Mouse (Mus musculus) embryonic facial prominence, embryonic 11.5 days (tissue): ENCODE measurements around the gene Bmp2k. TPM values are rescaled to one million over a fixed set of nuclear protein-coding genes. Genes with fewer than 3 reads are reported as not detected.

Experiments
- ATAC-seq: fragments of 200-750 bp; cut with Nextera tagmentation; replicated peaks from 2 replicates; pipeline ENCODE4 v1.8.0; 2017; ENCODE audit warnings: low read depth; ENCODE audit not compliant: insufficient number of reproducible peaks, low FRiP score, low TSS enrichment
- DNase-seq: peaks from one replicate; pipeline ENCODE4 v3.0.0-alpha.2; 2015; ENCODE audit warnings: low spot score
- H3K27ac ChIP-seq: fragments of 300-500 bp; sonication (generic); replicated peaks from 2 replicates; pipeline ENCODE4 v1.5.1; 2014; ENCODE audit warnings: mild to moderate bottlenecking, low read depth, low read length, control low read depth
- H3K27me3 ChIP-seq: fragments of 300-500 bp; sonication (generic); 2 replicates; pipeline ENCODE4 v1.6.1; 2014; ENCODE audit warnings: mild to moderate bottlenecking, low read length, moderate library complexity, mixed read lengths; ENCODE audit not compliant: control insufficient read depth, insufficient read depth
- H3K36me3 ChIP-seq: fragments of 300-500 bp; sonication (generic); replicated peaks from 2 replicates; pipeline ENCODE4 v1.6.1; 2014; ENCODE audit warnings: low read depth, mild to moderate bottlenecking, low read length, moderate library complexity, mixed read lengths; ENCODE audit not compliant: control insufficient read depth, insufficient read depth
- H3K4me1 ChIP-seq: fragments of 300-500 bp; sonication (generic); 2 replicates; pipeline ENCODE4 v1.6.1; 2014; ENCODE audit warnings: low read length, mixed read lengths; ENCODE audit not compliant: control insufficient read depth, insufficient read depth
- H3K4me2 ChIP-seq: fragments of 300-500 bp; sonication (generic); 2 replicates; pipeline ENCODE4 v1.6.1; 2014; ENCODE audit warnings: low read depth, mild to moderate bottlenecking, control low read depth, low read length, moderate library complexity
- H3K4me3 ChIP-seq: fragments of 300-500 bp; sonication (generic); 2 replicates; pipeline ENCODE4 v1.5.1; 2014; ENCODE audit warnings: low read depth, low read length, control low read depth
- H3K9ac ChIP-seq: fragments of 300-500 bp; sonication (generic); replicated peaks from 2 replicates; pipeline ENCODE4 v1.6.1; 2014; ENCODE audit warnings: mild to moderate bottlenecking, control low read depth, low read length
- H3K9me3 ChIP-seq: fragments of 300-500 bp; sonication (generic); replicated peaks from 2 replicates; pipeline ENCODE4 v1.6.1; 2016; ENCODE audit warnings: mild to moderate bottlenecking, low read length, inconsistent platforms, mixed read lengths; ENCODE audit not compliant: control insufficient read depth
- WGBS: fragments of 180-500 bp; shearing (Covaris S2); extraction: QIAGEN DNeasy Blood & Tissue Kit; methylation state at CpG from one replicate; pipeline ENCODE4 v1.1.7; 2014; 5-methylcytosine and 5-hydroxymethylcytosine counted together
- polyA plus RNA-seq: library from polyadenylated mRNA; unstranded; fragments of >200 nt; fragmentation: Nextera tagmentation; extraction: Ambion mirVana; gene quantifications from 2 replicates; pipeline ENCODE4 v1.2.1, GENCODE M21; 2014

The Bmp2k gene
- polyA plus RNA-seq, 1 experiment from 2014 or later: 11.1 TPM

GRCm38 (mm10) chr5:97055511-97056068, 58.1 kb downstream of the Bmp2k start:
- no peak overlapping the region for H3K9ac ChIP-seq
- no peaks in the 10 kb centered on the region for H3K4me1 ChIP-seq
- H3K4me3 ChIP-seq: no peak overlapping the region
- ATAC-seq (no peak), DNase-seq (peak; percentile 83)
- no peaks in the 10 kb centered on the region for H3K36me3 ChIP-seq
- H3K9me3 ChIP-seq: no peaks in the 10 kb centered on the region
- 15% methylated on average over 1 of the region's 1 CpGs for WGBS
- no peak overlapping the region for H3K4me2 ChIP-seq
- H3K27me3 ChIP-seq: no peaks in the 10 kb centered on the region
- no peak overlapping the region for H3K27ac ChIP-seq

- H3K4me3 ChIP-seq: no peak overlapping the region
- no peaks in the 10 kb centered on the region for H3K9me3 ChIP-seq
- H3K4me1 ChIP-seq: no peaks in the 10 kb centered on the region
- no peaks in the 10 kb centered on the region for H3K27me3 ChIP-seq
- H3K36me3 ChIP-seq: no peaks in the 10 kb centered on the region
- no peak overlapping the region for H3K27ac ChIP-seq
- no peak for ATAC-seq
- DNase-seq: no peak
- H3K4me2 ChIP-seq: no peak overlapping the region
- H3K9ac ChIP-seq: no peak overlapping the region
- WGBS: 84% methylated on average over 3 of the region's 3 CpGs
Measured at GRCm38 (mm10) chr5:97056359-97056758, 58.9 kb downstream of the Bmp2k start.

- DNase-seq (no peak), ATAC-seq (no peak)
- Histone ChIP-seq H3K4me2 (no peak overlapping the region), H3K4me1 (no peaks in the 10 kb centered on the region), H3K4me3 (no peak overlapping the region), H3K27me3 (no peaks in the 10 kb centered on the region), H3K36me3 (no peaks in the 10 kb centered on the region), H3K9me3 (no peaks in the 10 kb centered on the region), H3K27ac (no peak overlapping the region), H3K9ac (no peak overlapping the region)
- 83% methylated on average over 12 of the region's 12 CpGs for WGBS
Measured at GRCm38 (mm10) chr5:97056791-97057450, 59.4 kb downstream of the Bmp2k start.

GRCm38 (mm10) chr5:97060864-97061263, 63.4 kb downstream of the Bmp2k start:
- no peak for ATAC-seq

GRCm38 (mm10) chr5:97062041-97062440, 64.6 kb downstream of the Bmp2k start:
- no peak for ATAC-seq
- H3K4me3 ChIP-seq: no peak overlapping the region

More at GRCm38 (mm10) chr5:97060864-97061263, 63.4 kb downstream of the Bmp2k start:
- no peaks in the 10 kb centered on the region for H3K27me3 ChIP-seq
- no peak for DNase-seq
- WGBS: 58% methylated on average over 3 of the region's 3 CpGs
- H3K4me1 ChIP-seq: no peaks in the 10 kb centered on the region
- H3K9me3 ChIP-seq: no peaks in the 10 kb centered on the region
- no peak overlapping the region for H3K9ac ChIP-seq
- H3K4me3 ChIP-seq: no peak overlapping the region
- H3K27ac ChIP-seq: no peak overlapping the region
- H3K36me3 ChIP-seq: no peaks in the 10 kb centered on the region
- H3K4me2 ChIP-seq: no peak overlapping the region

GRCm38 (mm10) chr5:97065746-97066145, 68.3 kb downstream of the Bmp2k start:
- DNase-seq (no peak), ATAC-seq (no peak)
- H3K4me1 ChIP-seq: no peaks in the 10 kb centered on the region
- H3K9ac ChIP-seq: no peak overlapping the region
- no peak overlapping the region for H3K4me2 ChIP-seq
- 87% methylated on average over 4 of the region's 4 CpGs for WGBS
- no peak overlapping the region for H3K4me3 ChIP-seq
- no peaks in the 10 kb centered on the region for H3K27me3 ChIP-seq
- no peaks in the 10 kb centered on the region for H3K9me3 ChIP-seq
- H3K27ac ChIP-seq: no peak overlapping the region
- no peaks in the 10 kb centered on the region; the same call in 1 of the 2 replicates for H3K36me3 ChIP-seq

More at GRCm38 (mm10) chr5:97062041-97062440, 64.6 kb downstream of the Bmp2k start:
- Histone ChIP-seq H3K4me2 (no peak overlapping the region), H3K9ac (no peak overlapping the region), H3K4me1 (no peaks in the 10 kb centered on the region), H3K27me3 (no peaks in the 10 kb centered on the region), H3K36me3 (no peaks in the 10 kb centered on the region; the same call in 1 of the 2 replicates), H3K9me3 (no peaks in the 10 kb centered on the region), H3K27ac (no peak overlapping the region)
- no peak for DNase-seq
- 65% methylated on average over 1 of the region's 1 CpGs for WGBS

GRCm38 (mm10) chr5:97075476-97076151, 78.1 kb downstream of the Bmp2k start:
- no peak overlapping the region for H3K4me2 ChIP-seq
- ATAC-seq (no peak), DNase-seq (no peak)
- no peaks in the 10 kb centered on the region for H3K27me3 ChIP-seq
- H3K4me3 ChIP-seq: no peak overlapping the region
- no peak overlapping the region for H3K27ac ChIP-seq
- no peaks in the 10 kb centered on the region for H3K36me3 ChIP-seq
- WGBS: 92% methylated on average over 11 of the region's 11 CpGs
- no peaks in the 10 kb centered on the region for H3K4me1 ChIP-seq
- no peaks in the 10 kb centered on the region for H3K9me3 ChIP-seq
- H3K9ac ChIP-seq: no peak overlapping the region

GRCm38 (mm10) chr5:97076167-97076566, 78.7 kb downstream of the Bmp2k start:
- Histone ChIP-seq H3K4me3 (no peak overlapping the region), H3K9ac (no peak overlapping the region), H3K4me1 (no peaks in the 10 kb centered on the region), H3K27me3 (no peaks in the 10 kb centered on the region), H3K36me3 (no peaks in the 10 kb centered on the region), H3K4me2 (no peak overlapping the region), H3K27ac (no peak overlapping the region), H3K9me3 (no peaks in the 10 kb centered on the region)
- DNase-seq (no peak), ATAC-seq (no peak)
- 95% methylated on average over 5 of the region's 5 CpGs for WGBS
